Mouse (Mus musculus) CH12.LX (cell line): Measurements from ENCODE around the gene Snx21. TPM values are rescaled to one million over a fixed set of nuclear protein-coding genes. Genes with fewer than 3 reads are reported as not detected.

ENCODE experiments used
- DNase-seq: peaks from one replicate; pipeline ENCODE4 v3.0.0-alpha.2; 2013; ENCODE audit errors: extremely low read depth
- H3K27ac ChIP-seq: 2 replicates; pipeline ENCODE4 v1.5.1; 2012; ENCODE audit warnings: low read depth, mild to moderate bottlenecking, control low read depth, moderate library complexity; ENCODE audit not compliant: insufficient read depth
- H3K27me3 ChIP-seq: replicated peaks from 2 replicates; pipeline ENCODE3; 2012; ENCODE audit warnings: inconsistent platforms
- H3K36me3 ChIP-seq, 2 experiments: replicated peaks in 1 of 2; 2 replicates each; pipeline versions ENCODE3 to v1.6.1; 2012; ENCODE audit warnings: inconsistent platforms in 1 of 2, low read length in 1 of 2, mild to moderate bottlenecking in 1 of 2, mixed read lengths in 1 of 2, moderate library complexity in 1 of 2; ENCODE audit not compliant: control insufficient read depth in 1 of 2, insufficient read depth in 1 of 2
- H3K4me1 ChIP-seq, 2 experiments: 2 replicates each; pipeline ENCODE4 v1.6.1; 2012; ENCODE audit warnings: inconsistent platforms in 1 of 2, moderate library complexity in 1 of 2; ENCODE audit not compliant: insufficient read depth in 2 of 2, control insufficient read depth in 1 of 2
- H3K4me2 ChIP-seq: 2 replicates; pipeline ENCODE4 v1.6.1; 2012; ENCODE audit warnings: low read depth, mild to moderate bottlenecking, control low read depth; ENCODE audit not compliant: poor library complexity, insufficient read depth, severe bottlenecking
- H3K4me3 ChIP-seq, 3 experiments: fragments of 150-350 bp in 1 of 3; sonication (generic) in 1 of 3; replicated peaks in 1 of 3; 2 replicates each; pipeline versions ENCODE3 to v1.5.1; 2011 to 2012; ENCODE audit warnings: low read depth in 2 of 3, low read length in 2 of 3, mild to moderate bottlenecking in 2 of 3, moderate library complexity in 2 of 3, control low read depth in 1 of 3, improper control_type of control experiment in 1 of 3, inconsistent platforms in 1 of 3, mixed read lengths in 1 of 3; ENCODE audit not compliant: poor library complexity in 1 of 3
- H3K79me2 ChIP-seq: replicated peaks from 2 replicates; pipeline ENCODE4 v1.6.1; 2012; ENCODE audit warnings: mild to moderate bottlenecking, moderate library complexity; ENCODE audit not compliant: control insufficient read depth, poor library complexity, insufficient read depth, severe bottlenecking; ENCODE audit errors: extremely low read depth
- H3K9ac ChIP-seq: 2 replicates; pipeline ENCODE4 v1.6.1; 2012; ENCODE audit warnings: low read depth, mild to moderate bottlenecking, control low read depth, moderate library complexity; ENCODE audit not compliant: insufficient read depth
- H3K9me3 ChIP-seq: replicated peaks from 2 replicates; pipeline ENCODE3; 2012; ENCODE audit warnings: low read length, inconsistent platforms, mixed read lengths
- CHD2 ChIP-seq: IDR thresholded peaks from 2 replicates; pipeline ENCODE4 v1.6.1; 2011; ENCODE audit warnings: low read length, improper control_type of control experiment
- CTCF ChIP-seq, 2 experiments: IDR thresholded peaks in 1 of 2; conservative IDR thresholded peaks in 1 of 2; 2 replicates each; pipeline ENCODE4 v1.5.1; 2011 to 2012; ENCODE audit warnings: low read depth in 2 of 2, low read length in 2 of 2, improper control_type of control experiment in 1 of 2, inconsistent platforms in 1 of 2, mild to moderate bottlenecking in 1 of 2, moderate library complexity in 1 of 2
- ELF1 ChIP-seq: IDR thresholded peaks from 2 replicates; pipeline ENCODE4 v1.6.1; 2014; ENCODE audit warnings: low read depth, mild to moderate bottlenecking, inconsistent platforms, low read length, improper control_type of control experiment
- EP300 ChIP-seq: IDR thresholded peaks from 2 replicates; pipeline ENCODE4 v1.6.1; 2011; ENCODE audit warnings: low read length, improper control_type of control experiment
- ETS1 ChIP-seq: conservative IDR thresholded peaks from 2 replicates; pipeline ENCODE4 v1.6.1; 2012; ENCODE audit warnings: low read depth, mild to moderate bottlenecking, inconsistent platforms, low read length, improper control_type of control experiment, moderate library complexity
- HCFC1 ChIP-seq: IDR thresholded peaks from 2 replicates; pipeline ENCODE4 v1.6.1; 2012; ENCODE audit warnings: low read depth, mild to moderate bottlenecking, inconsistent platforms, low read length, improper control_type of control experiment
- JUND ChIP-seq: conservative IDR thresholded peaks from 2 replicates; pipeline ENCODE4 v1.6.1; 2011; ENCODE audit warnings: low read depth, low read length, improper control_type of control experiment
- KAT2A ChIP-seq: IDR thresholded peaks from 2 replicates; pipeline ENCODE4 v1.6.1; 2012; ENCODE audit warnings: low read length, improper control_type of control experiment, inconsistent platforms; ENCODE audit not compliant: insufficient replicate concordance
- MAZ ChIP-seq: IDR thresholded peaks from 2 replicates; pipeline ENCODE4 v1.6.1; 2012; ENCODE audit warnings: low read depth, mild to moderate bottlenecking, inconsistent platforms, low read length, improper control_type of control experiment, moderate library complexity
- MEF2A ChIP-seq: IDR thresholded peaks from 2 replicates; pipeline ENCODE4 v1.6.1; 2014; ENCODE audit warnings: low read depth, mild to moderate bottlenecking, inconsistent platforms, low read length, improper control_type of control experiment, borderline replicate concordance
- NELFE ChIP-seq: IDR thresholded peaks from 2 replicates; pipeline ENCODE4 v1.6.1; 2011; ENCODE audit warnings: low read depth, low read length, improper control_type of control experiment
- NRF1 ChIP-seq: IDR thresholded peaks from 2 replicates; pipeline ENCODE4 v1.6.1; 2014; ENCODE audit warnings: low read depth, mild to moderate bottlenecking, inconsistent platforms, low read length, improper control_type of control experiment, moderate library complexity
- RAD21 ChIP-seq: IDR thresholded peaks from 2 replicates; pipeline ENCODE4 v1.6.1; 2011; ENCODE audit warnings: low read depth, mild to moderate bottlenecking, low read length, improper control_type of control experiment, moderate library complexity
- RCOR1 ChIP-seq: conservative IDR thresholded peaks from 2 replicates; pipeline ENCODE4 v1.6.1; 2012; ENCODE audit warnings: low read depth, mild to moderate bottlenecking, inconsistent platforms, low read length, improper control_type of control experiment
- SIN3A ChIP-seq: IDR thresholded peaks from 2 replicates; pipeline ENCODE4 v1.6.1; 2012; ENCODE audit warnings: low read length, improper control_type of control experiment, inconsistent platforms
- TBP ChIP-seq: conservative IDR thresholded peaks from 2 replicates; pipeline ENCODE4 v1.6.1; 2011; ENCODE audit warnings: low read depth, low read length, improper control_type of control experiment
- USF1 ChIP-seq: IDR thresholded peaks from 2 replicates; pipeline ENCODE4 v1.6.1; 2014; ENCODE audit warnings: low read depth, mild to moderate bottlenecking, inconsistent platforms, low read length, improper control_type of control experiment
- ZC3H11A ChIP-seq: IDR thresholded peaks from 2 replicates; pipeline ENCODE4 v1.6.1; 2012; ENCODE audit warnings: low read depth, mild to moderate bottlenecking, inconsistent platforms, low read length, improper control_type of control experiment
- ZNF384 ChIP-seq: IDR thresholded peaks from 2 replicates; pipeline ENCODE4 v1.6.1; 2012; ENCODE audit warnings: low read depth, low read length, improper control_type of control experiment, inconsistent platforms
- dilution Hi-C: fragments of 300-500 bp; cut with MboI; formaldehyde crosslinking; loops from 2 replicates; pipeline ENCODE4 v1.14.3; 2020; ENCODE audit warnings: low sequenced_read_pairs; ENCODE audit not compliant: extremely low pct_unique_long_range_greater_than_20kb, extremely low pct_ligation_motif_present
- in situ Hi-C: fragments of 300-500 bp; cut with MboI; formaldehyde crosslinking; loops from 3 replicates; pipeline ENCODE4 v1.14.3; 2019; ENCODE audit warnings: low sequenced_read_pairs, low pct_ligation_motif_present, low pct_unique_long_range_greater_than_20kb, mixed read lengths
- polyA plus RNA-seq: library from polyadenylated mRNA; unstranded; fragments of >175 nt; gene quantifications from 2 replicates; pipeline ENCODE4 v1.2.1, GENCODE M21; 2012; ENCODE audit warnings: low read depth; ENCODE audit not compliant: insufficient read length
- total RNA-seq, 2 experiments: library from RNA; depleted of rRNA; stranded (reverse); fragments of 300-350 nt in 1 of 2; fragments of >200 nt in 1 of 2; gene quantifications; 2 replicates each; pipeline ENCODE4 v1.2.3; 2012 to 2014

The Snx21 gene
- total and polyA plus RNA-seq, 3 experiments: 0.71 to 3.3 (median 1.5) TPM

- TF ChIP-seq RCOR1 (no peak), CTCF (conservative IDR thresholded peaks at IDR 0.05 in 1 of 2, IDR thresholded peaks at IDR 0.05 in 1 of 2; ENCODE audit: low read depth in 2 of 2, low read length in 2 of 2) (0 out of 4 replicates have a peak, but pooled peaks of 1 of the 2 experiments have one; percentile 5), EP300 (no peak), HCFC1 (peak; percentile 69), ETS1 (0 out of 2 replicates have a peak, but pooled peaks have one; percentile 26), KAT2A (no peak), JUND (no peak)
These were observed 47.8 kb downstream of the Snx21 start, which contains the start of gene Neurl2 (continued) for GRCm38 (mm10) chr2:164833314-164833959.

GRCm38 (mm10) chr2:164834531-164834930, 48.9 kb downstream of the Snx21 start:
- H3K27me3 ChIP-seq: peaks cover 1% of the 10 kb centered on the region
- peaks cover 12 to 32% of the 10 kb centered on the region in 2 experiments for H3K4me1 ChIP-seq
- no peak overlapping the region for H3K9ac ChIP-seq
- H3K4me2 ChIP-seq: peak overlapping the region; percentile 53
- H3K9me3 ChIP-seq: no peaks in the 10 kb centered on the region
- no peak for TF ChIP-seq ETS1
- peak in 1 of 2 experiments; percentile 38; a peak in 2 of 4 replicates for TF ChIP-seq CTCF (conservative IDR thresholded peaks at IDR 0.05 in 1 of 2, IDR thresholded peaks at IDR 0.05 in 1 of 2; ENCODE audit: low read depth in 2 of 2, low read length in 2 of 2)
- 0 out of 2 replicates have a peak, but pooled peaks have one; percentile 12 for TF ChIP-seq ELF1
- TF ChIP-seq CHD2: no peak
- H3K27ac ChIP-seq: no peak overlapping the region
- no peak for DNase-seq
- H3K4me3 ChIP-seq: peak overlapping the region; percentile 58 to 70 (median 66)
- H3K36me3 ChIP-seq: peaks cover 29 to 38% of the 10 kb centered on the region in 2 experiments
- dilution Hi-C loops (no loop called here), in situ Hi-C loops (loop anchor here (5.0 kb wide), 1 partner anchor 43 kb away; the partner anchor contains the start of gene Pcif1)
- no peaks in the 10 kb centered on the region for H3K79me2 ChIP-seq

GRCm38 (mm10) chr2:164835164-164835563, 49.5 kb downstream of the Snx21 start:
- no peak for DNase-seq
- in situ Hi-C loops: no loop called here
- Histone ChIP-seq H3K36me3 (peaks cover 32 to 43% of the 10 kb centered on the region in 2 experiments), H3K4me2 (no peak overlapping the region), H3K4me3 (no peak overlapping the region), H3K27me3 (peaks cover 1% of the 10 kb centered on the region), H3K9ac (no peak overlapping the region), H3K4me1 (peaks cover 12 to 28% of the 10 kb centered on the region in 2 experiments), H3K27ac (no peak overlapping the region), H3K79me2 (no peaks in the 10 kb centered on the region), H3K9me3 (no peaks in the 10 kb centered on the region)
- TF ChIP-seq ETS1 (no peak), RCOR1 (no peak), ZC3H11A (no peak), MAZ (no peak), TBP (no peak), MEF2A (no peak), USF1 (no peak), KAT2A (no peak), RAD21 (no peak), EP300 (no peak), ZNF384 (no peak), CTCF (conservative IDR thresholded peaks at IDR 0.05 in 1 of 2, IDR thresholded peaks at IDR 0.05 in 1 of 2; ENCODE audit: low read depth in 2 of 2, low read length in 2 of 2) (no peak), SIN3A (no peak), NRF1 (no peak), NELFE (no peak), ELF1 (no peak)
- dilution Hi-C loops: no loop called here
